Mouse (Mus musculus) activated CD4-positive, CD25-positive, alpha-beta regulatory T cell (primary cell): Measurements from ENCODE around the gene Comtd1. TPM values are rescaled to one million over a fixed set of nuclear protein-coding genes. Genes with fewer than 3 reads are reported as not detected.

Experiments used
- polyA plus RNA-seq, 2 experiments: library from polyadenylated mRNA; unstranded; fragments of 100-300 nt; shearing (Covaris generic); gene quantifications; one replicate each; pipeline ENCODE4 v1.2.1; 2017

Comtd1 gene
- 10 to 100 TPM; 24.7 to 36.6 TPM for polyA plus RNA-seq

DNA sequence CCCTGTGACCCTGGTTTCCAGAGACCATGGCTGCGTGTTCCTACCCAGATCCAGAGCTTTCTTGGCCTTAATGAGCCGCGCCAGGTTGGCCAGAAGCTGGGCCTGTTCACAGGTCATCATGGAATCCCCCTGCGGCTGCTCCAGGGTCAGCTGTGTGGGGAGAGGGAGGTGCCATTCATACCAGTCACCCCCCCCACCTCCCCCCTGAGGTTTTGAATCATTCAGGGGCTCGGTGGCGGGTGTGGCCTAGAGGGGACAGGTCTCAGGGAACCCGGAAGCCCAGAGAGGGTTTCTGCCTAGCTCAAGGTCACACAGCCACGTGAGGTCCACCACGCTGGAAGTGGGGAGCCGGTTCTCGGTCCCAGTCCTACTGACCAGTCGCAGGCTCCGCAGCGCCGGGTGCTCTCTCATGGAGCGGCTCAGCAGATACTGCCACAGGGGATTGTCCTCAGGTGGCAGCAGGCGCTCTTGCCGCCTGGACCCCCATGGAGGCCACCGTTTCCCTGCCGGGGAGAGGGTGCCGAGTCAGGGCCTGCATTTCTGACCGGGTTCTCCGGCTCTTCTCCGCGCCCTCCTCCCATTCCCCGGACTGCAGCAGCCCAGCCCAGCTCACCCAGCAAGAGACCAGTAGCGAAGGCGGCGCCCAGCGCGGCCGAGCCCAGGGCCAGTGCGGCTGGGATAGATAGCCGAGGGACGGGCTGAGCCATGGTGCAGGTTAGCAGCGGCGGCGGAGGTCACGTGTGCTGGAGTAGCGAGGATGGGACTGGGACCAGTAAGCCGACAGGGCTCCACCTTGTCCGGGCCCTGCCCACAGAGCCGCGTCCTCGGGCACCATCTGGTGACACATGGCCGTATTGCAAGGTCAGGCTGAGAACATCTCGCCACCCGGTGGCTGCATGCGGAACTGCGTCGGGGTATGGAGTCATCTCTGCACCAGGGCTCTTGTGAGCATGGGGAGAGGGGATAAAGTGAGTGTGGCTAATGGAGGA is at the start of gene Comtd1:
TSS of gene Comtd1 (minus strand) at position 812 of the 989 bp plus-strand sequence.

DNA sequence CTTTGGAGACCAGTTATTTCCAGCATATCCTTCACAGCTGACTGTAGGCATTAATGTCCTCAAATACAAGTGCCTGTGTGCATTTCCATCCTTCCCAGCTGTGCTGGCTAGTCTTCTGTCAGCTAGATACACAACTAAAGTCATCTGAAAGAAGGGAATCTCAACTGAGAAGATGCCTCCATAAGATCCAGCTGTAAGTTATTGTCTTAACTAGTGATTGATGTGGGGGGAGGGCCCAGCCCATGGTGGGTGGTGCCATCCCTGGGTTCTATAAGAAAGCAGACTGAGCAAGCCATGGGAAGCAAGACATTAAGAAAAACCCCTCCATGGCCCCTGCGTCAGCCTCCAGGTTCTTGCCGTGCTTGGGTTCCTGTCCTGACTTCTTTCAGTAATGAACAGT is 23.8 kb downstream of the Comtd1 start, which contains the start of gene Vdac2:
TSS of gene Vdac2 (plus strand) at position 301 of the 400 bp plus-strand sequence.

Other genes starting within 250 kb of the Comtd1 start
- gene Dupd1, start 134.4 kb downstream of the Comtd1 start, polyA plus RNA-seq, result not detected
- 1 to 10 TPM; 7.5 to 8.8 TPM for gene Samd8, start 98.4 kb downstream of the Comtd1 start, polyA plus RNA-seq
- under 1 TPM in 1 of 2 experiments, not detected in 1; 0.16 TPM for gene Dusp13, start 97.8 kb downstream of the Comtd1 start, polyA plus RNA-seq
- gene Vdac2, start 23.7 kb downstream of the Comtd1 start, polyA plus RNA-seq, result 100 to 1,000 TPM; 183 to 223 TPM
- under 1 TPM in 1 of 2 experiments, not detected in 1; 0.04 TPM for gene Zfp503, start 140.6 kb upstream of the Comtd1 start, polyA plus RNA-seq
- under 1 TPM in 1 of 2 experiments, not detected in 1; 0.54 TPM for gene Lrmda, start 170.7 kb upstream of the Comtd1 start, polyA plus RNA-seq